Mouse (Mus musculus): ENCODE data around the gene Rpl11. TPM values are rescaled to one million over a fixed set of nuclear protein-coding genes. Genes with fewer than 3 reads are reported as not detected.
"Not testable (repeated sequence)": the region's sequence is repeated elsewhere in the genome, so short reads cannot be mapped to it uniquely, and the experiment has no call there.

Rpl11 gene
- polyA plus RNA-seq, 1 experiment: 386 TPM

DNA sequence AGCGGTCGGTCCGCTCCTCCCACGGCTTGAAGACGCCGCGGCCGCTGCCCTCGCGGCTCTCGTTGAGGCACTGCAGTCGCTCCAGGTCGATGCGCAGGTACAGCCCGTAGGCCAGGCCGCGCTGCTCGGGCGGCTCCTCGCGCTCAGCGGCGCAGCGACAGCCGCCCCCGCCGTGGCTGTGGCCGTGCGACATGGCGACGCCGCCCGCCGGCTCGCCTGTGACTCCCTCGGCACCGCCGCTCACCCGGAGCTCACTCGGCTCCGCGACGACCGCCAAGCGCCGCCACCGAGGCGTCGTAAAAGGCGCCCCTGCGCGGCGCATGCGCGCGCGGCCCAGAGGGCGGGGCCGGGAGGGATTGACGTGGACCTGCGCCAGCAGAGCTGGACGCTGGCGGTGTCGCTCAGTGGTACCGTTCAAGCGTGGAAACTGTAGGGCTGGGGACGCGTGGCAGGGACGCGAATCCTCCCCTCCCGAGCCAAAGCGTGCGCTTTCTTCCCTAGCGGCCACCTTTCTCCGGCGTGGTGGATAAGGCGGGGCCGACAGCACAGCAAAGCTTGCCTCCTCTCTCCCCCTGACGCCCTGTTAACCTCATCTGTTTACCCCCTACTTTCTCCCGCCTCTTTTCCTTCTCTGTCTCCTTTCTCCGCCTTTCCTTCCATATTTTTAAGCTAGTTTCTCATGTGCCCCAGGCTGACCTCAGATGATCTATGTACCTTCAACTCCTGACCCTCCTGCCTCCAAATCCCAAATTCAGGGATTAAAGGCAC lies 66.1 kb downstream of the Rpl11 start, which contains the start of gene Pithd1:
Pithd1 (minus strand) TSS at position 322 of the 768 bp plus-strand sequence.
- under 1% methylated on average over 81 of the region's 81 CpGs for WGBS

DNA sequence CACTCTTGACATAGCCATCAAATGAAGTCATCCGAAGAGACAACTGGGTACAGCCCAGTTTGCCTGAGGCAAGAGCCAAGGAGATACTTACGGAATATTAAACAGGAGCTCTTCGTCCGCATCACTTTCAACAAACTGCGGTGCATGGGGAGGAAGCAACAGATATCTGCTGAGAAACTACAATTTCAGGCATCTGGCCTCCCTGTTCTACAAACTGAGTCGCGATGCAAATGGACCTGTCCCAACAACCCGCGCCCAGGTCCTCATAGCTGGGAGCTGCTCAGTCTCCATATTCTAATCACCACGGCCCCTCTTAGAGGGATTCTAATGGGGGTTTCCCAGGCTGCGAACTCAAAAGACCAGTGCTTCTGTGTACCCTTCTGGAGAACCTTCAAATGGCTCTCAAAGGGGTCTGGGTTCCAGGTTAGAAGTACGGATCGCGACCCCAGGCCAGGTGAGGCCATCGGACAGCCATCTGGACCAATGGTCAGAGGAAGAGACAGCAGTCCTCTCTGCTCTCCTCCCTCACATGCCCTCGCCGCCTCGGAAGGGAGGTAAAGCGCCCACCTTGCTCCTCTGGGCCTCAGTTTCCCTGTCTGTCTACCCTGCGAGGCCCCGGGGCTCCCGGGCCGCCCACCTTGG lies 66.8 kb downstream of the Rpl11 start:
- DNase-seq (ENCODE audit: low read depth, low spot score): no peak
- WGBS: 2% methylated on average over 23 of the region's 23 CpGs

More for the DNA sequence above, 66.1 kb downstream of the Rpl11 start, which contains the start of gene Pithd1:
- no peak for DNase-seq (ENCODE audit: low read depth, low spot score)

DNA sequence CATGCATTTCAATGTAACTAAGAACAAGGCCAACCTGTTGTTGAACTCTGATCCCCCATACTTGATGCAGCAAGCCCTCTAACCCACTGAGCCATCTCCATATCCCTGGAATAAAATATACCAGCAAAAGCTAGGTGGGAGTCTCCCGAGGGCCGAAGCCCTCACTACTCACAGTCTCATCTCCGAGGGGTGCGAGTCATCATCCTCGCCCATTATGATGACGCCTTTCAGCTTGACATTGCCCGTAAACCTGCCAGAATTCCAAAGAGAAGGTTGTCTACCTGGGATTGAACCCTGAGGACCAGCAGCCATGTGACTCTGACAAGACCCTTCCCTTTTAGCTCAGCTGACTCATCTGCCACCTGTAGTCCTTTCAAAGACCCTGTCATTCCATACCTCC lies 67.5 kb downstream of the Rpl11 start:
- WGBS: 54% methylated on average over 7 of the region's 7 CpGs
- no peak for DNase-seq (ENCODE audit: low read depth, low spot score)

DNA sequence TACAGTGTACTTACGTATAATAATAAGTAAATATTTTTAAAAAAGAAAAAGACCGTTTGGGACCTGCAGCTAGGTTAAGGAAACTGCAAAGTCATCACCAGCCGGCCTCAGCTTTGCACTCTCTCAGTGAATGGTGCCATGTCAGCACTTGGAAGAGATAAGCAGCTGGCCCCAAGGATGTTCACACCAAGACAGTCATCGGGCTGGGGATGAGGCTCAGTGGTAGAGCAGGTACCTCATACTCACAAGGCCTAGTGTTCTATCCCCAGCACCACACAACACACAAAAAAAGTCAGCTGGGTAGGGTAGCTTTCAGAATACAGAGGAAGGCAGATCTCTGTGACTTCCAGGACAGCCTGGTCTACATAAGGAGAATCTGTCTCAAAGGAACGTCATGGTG lies 68.0 kb downstream of the Rpl11 start:
- no peak for DNase-seq (ENCODE audit: low read depth, low spot score)
- WGBS: 85% methylated on average over 5 of the region's 5 CpGs

DNA sequence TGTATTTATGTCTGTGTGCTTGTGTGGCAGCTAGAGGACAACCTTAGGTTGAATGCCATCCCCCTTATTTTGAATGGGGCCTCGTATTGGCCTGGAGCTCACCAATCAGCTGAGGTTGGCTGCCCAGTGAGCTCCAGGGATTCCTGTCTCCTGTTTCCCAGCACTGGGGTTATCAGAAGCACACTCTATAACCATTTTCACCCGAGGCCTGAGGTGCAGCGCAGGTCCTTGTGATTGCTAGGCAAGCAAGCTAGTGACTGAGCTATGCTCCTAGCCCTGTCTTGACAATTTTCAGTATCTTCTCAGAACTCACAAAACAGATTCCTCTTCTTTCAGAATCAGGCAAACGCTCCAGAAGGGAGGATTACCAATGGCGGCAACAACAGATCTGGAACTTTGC lies 68.7 kb downstream of the Rpl11 start:
- WGBS: 78% methylated on average over 5 of the region's 5 CpGs
- DNase-seq (ENCODE audit: low read depth, low spot score): no peak

DNA sequence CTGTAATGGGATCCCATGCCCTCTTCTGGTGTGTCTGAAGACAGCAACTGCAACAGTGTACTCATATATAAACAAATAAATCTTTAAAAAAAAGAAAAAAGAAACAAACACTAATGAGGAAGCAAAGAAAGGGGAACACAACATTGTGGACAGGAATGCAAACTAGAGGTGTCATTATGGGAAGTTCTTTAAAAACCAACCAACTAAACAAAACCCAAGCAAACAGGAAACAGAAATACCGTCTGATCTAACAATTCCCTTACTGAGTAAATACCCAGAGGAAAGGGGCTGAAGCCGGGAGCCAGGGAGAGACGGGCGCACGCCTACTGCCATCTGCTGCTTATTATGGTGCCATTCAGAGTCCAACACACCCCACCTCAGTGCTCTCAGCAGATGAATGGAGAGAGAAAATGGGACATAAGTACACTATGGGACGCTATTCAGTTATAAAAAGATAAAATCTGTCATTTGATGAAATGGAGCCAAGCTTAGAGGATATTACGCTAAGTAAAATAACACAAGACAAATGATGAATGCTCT lies 71.6 kb downstream of the Rpl11 start:
- WGBS: 26% methylated on average over 7 of the region's 7 CpGs
- no peak for DNase-seq (ENCODE audit: low read depth, low spot score)

DNA sequence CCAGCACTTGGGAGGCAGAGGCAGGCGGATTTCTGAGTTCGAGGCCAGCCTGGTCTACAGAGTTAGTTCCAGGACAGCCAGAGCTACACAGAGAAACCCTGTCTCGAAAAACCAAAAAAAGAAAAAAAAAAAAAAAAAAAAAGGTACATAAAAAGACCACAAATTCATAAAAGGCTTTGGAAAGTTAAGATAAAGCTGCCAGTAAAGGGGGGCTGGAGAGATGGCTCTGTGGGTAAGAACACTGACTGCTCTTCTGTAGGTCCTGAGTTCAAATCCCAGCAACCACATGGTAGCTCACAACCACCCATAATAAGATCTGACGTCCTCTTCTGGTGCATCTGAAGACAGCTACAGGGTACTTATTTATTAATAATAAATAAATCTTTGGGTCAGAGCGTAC lies 73.0 kb downstream of the Rpl11 start:
- WGBS: 90% methylated on average over 5 of the region's 5 CpGs
- not testable (repeated sequence) for DNase-seq (ENCODE audit: low read depth, low spot score)

Other genes starting within 250 kb of the Rpl11 start
- gene Srsf10, start 197.7 kb downstream of the Rpl11 start, polyA plus RNA-seq (2012; rRNA removed): 35.9 and 51.4 TPM in 2 replicates
- 23.5 and 29.1 TPM in 2 replicates for gene Pnrc2, start 179.6 kb downstream of the Rpl11 start, polyA plus RNA-seq (2012; rRNA removed)
- gene Cnr2, start 158.0 kb downstream of the Rpl11 start, polyA plus RNA-seq (2012; rRNA removed): 1.5 and 2.2 TPM in 2 replicates
- 145 and 165 TPM in 2 replicates for gene Fuca1, start 132.7 kb downstream of the Rpl11 start, polyA plus RNA-seq (2012; rRNA removed)
- gene Hmgcl, start 107.0 kb downstream of the Rpl11 start, polyA plus RNA-seq (2012; rRNA removed): 68.5 and 77.9 TPM in 2 replicates
- 276 and 295 TPM in 2 replicates for gene Gale, start 89.7 kb downstream of the Rpl11 start, polyA plus RNA-seq (2012; rRNA removed)
- gene Lypla2, start 80.8 kb downstream of the Rpl11 start, polyA plus RNA-seq (2012; rRNA removed): 123 and 127 TPM in 2 replicates
- 32.6 and 35.3 TPM in 2 replicates for gene Pithd1, start 66.2 kb downstream of the Rpl11 start, polyA plus RNA-seq (2012; rRNA removed)
- 11.4 and 12.3 TPM in 2 replicates for gene Eloa, start 31.7 kb downstream of the Rpl11 start, polyA plus RNA-seq (2012; rRNA removed)
- gene Id3, start 90.1 kb upstream of the Rpl11 start, polyA plus RNA-seq (2012; rRNA removed): 242 and 265 TPM in 2 replicates
- gene E2f2, start 119.0 kb upstream of the Rpl11 start, polyA plus RNA-seq (2012; rRNA removed): 15.9 and 21.0 TPM in 2 replicates
- 2.3 and 2.4 TPM in 2 replicates for gene Asap3, start 152.9 kb upstream of the Rpl11 start, polyA plus RNA-seq (2012; rRNA removed)
- gene Tcea3, start 194.3 kb upstream of the Rpl11 start, polyA plus RNA-seq (2012; rRNA removed): 15.3 and 18.2 TPM in 2 replicates
- gene Zfp46, start 231.3 kb upstream of the Rpl11 start, polyA plus RNA-seq (2012; rRNA removed): 6.8 and 11.7 TPM in 2 replicates

Data from large intestine, adult 2 months (tissue).